Mouse (Mus musculus) midbrain, postnatal 0 days (tissue): ENCODE measurements around the gene Gm45021. TPM values are rescaled to one million over a fixed set of nuclear protein-coding genes. Genes with fewer than 3 reads are reported as not detected.

ENCODE experiments used
- ATAC-seq: fragments of 200-750 bp; cut with Nextera tagmentation; 2 replicates; pipeline ENCODE4 v1.8.0; 2017; ENCODE audit warnings: moderate number of reproducible peaks, mild to moderate bottlenecking, moderate TSS enrichment, moderate library complexity; ENCODE audit not compliant: low FRiP score
- DNase-seq: peaks from one replicate; pipeline ENCODE4 v3.0.0-alpha.2; 2015; ENCODE audit warnings: low spot score
- H3K27ac ChIP-seq: fragments of 300-500 bp; sonication (generic); 2 replicates; pipeline ENCODE4 v1.5.1; 2014; ENCODE audit warnings: low read depth, mild to moderate bottlenecking, low read length, mixed read lengths
- H3K27me3 ChIP-seq: fragments of 300-500 bp; sonication (generic); 2 replicates; pipeline ENCODE4 v1.6.1; 2014; ENCODE audit warnings: low read length, control low read depth, mixed read lengths; ENCODE audit not compliant: insufficient read depth
- H3K36me3 ChIP-seq: fragments of 300-500 bp; sonication (generic); 2 replicates; pipeline ENCODE4 v1.6.1; 2014; ENCODE audit warnings: low read length, control low read depth, mixed read lengths; ENCODE audit not compliant: insufficient read depth
- H3K4me1 ChIP-seq: fragments of 300-500 bp; sonication (generic); 2 replicates; pipeline ENCODE4 v1.6.1; 2014; ENCODE audit warnings: mild to moderate bottlenecking, control low read depth, antibody characterized with exemption, low read length, mixed read lengths; ENCODE audit not compliant: insufficient read depth
- H3K4me2 ChIP-seq: fragments of 300-500 bp; sonication (generic); 2 replicates; pipeline ENCODE4 v1.6.1; 2014; ENCODE audit warnings: low read depth, mild to moderate bottlenecking, low read length, mixed read lengths; ENCODE audit not compliant: poor library complexity, severe bottlenecking
- H3K4me3 ChIP-seq: fragments of 300-500 bp; sonication (generic); 2 replicates; pipeline ENCODE4 v1.5.1; 2014; ENCODE audit warnings: low read depth, mild to moderate bottlenecking, low read length, moderate library complexity
- H3K9ac ChIP-seq: fragments of 300-500 bp; sonication (generic); replicated peaks from 2 replicates; pipeline ENCODE4 v1.6.1; 2014; ENCODE audit warnings: mild to moderate bottlenecking, low read length, moderate library complexity, mixed read lengths; ENCODE audit not compliant: poor library complexity, severe bottlenecking
- H3K9me3 ChIP-seq: fragments of 300-500 bp; sonication (generic); 2 replicates; pipeline ENCODE4 v1.6.1; 2016; ENCODE audit warnings: low read length, control low read depth
- CTCF ChIP-seq: IDR thresholded peaks from 2 replicates; pipeline ENCODE4 v1.5.1; 2016; ENCODE audit warnings: antibody characterized with exemption, mild to moderate bottlenecking
- WGBS: fragments of 180-500 bp; shearing (Covaris S2); extraction: QIAGEN DNeasy Blood & Tissue Kit; methylation state at CpG from one replicate; pipeline ENCODE4 v1.1.7; 2014; 5-methylcytosine and 5-hydroxymethylcytosine counted together
- polyA plus RNA-seq: library from polyadenylated mRNA; unstranded; fragments of >200 nt; fragmentation: Nextera tagmentation; extraction: Ambion mirVana; gene quantifications from 2 replicates; pipeline ENCODE4 v1.2.1, GENCODE M21; 2015
- total RNA-seq: library from RNA; depleted of rRNA; stranded (reverse); fragments of >200 nt; gene quantifications from 2 replicates; pipeline ENCODE4 v1.2.3, GENCODE M21; 2014; rRNA removed

The Gm45021 gene
- total and polyA plus RNA-seq, 2 experiments from 2014 or later, result not detected

- Histone ChIP-seq H3K27ac (no peak overlapping the region), H3K36me3 (no peaks in the 10 kb centered on the region), H3K27me3 (peaks cover 5% of the 10 kb centered on the region; the same call in 1 of the 2 replicates), H3K4me1 (no peaks in the 10 kb centered on the region), H3K9me3 (no peaks in the 10 kb centered on the region), H3K4me3 (no peak overlapping the region), H3K9ac (no peak overlapping the region), H3K4me2 (no peak overlapping the region)
- WGBS, result 81% methylated on average over 4 of the region's 4 CpGs
- TF ChIP-seq CTCF, result no peak
- DNase-seq, result no peak
- ATAC-seq, result no peak
These were observed 56.9 kb downstream of the Gm45021 start for GRCm38 (mm10) chr6:48646309-48646690.

DNA sequence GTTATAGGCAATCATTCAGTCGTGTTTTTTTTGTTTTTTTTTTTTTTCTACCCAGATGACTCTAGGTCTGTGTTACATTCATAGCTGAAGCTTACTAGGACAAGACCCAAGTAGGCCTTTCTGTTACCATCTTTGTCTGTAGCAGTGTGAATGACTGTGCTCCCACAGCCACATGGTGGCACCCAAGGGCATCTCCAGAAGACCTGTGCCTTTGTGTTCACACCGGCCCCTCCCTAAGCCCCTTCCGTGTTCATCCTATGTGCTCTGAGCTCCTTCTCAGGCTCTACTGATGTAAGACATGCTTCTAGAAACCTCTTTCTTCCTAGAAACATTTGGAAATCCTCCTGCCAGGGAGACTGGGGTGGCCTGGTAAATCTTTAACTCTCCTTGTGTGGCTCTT lies 57.6 kb downstream of the Gm45021 start, which contains the start of gene Gimap8:
Gene Gimap8, plus strand, starts transcription at position 240 of the 400 bp plus-strand sequence.
- WGBS, result 41% methylated on average over 3 of the region's 3 CpGs
- H3K36me3 ChIP-seq, result no peaks in the 10 kb centered on the region
- peak; percentile 50 for DNase-seq
- no peaks in the 10 kb centered on the region for H3K9me3 ChIP-seq
- no peak within 1 kb of the TSS for H3K4me2 ChIP-seq
- TF ChIP-seq CTCF, result peak; percentile 57
- ATAC-seq, result no peak
- no peak within 1 kb of the TSS for H3K4me3 ChIP-seq
- no peaks in the 10 kb centered on the region for H3K4me1 ChIP-seq
- no peak within 1 kb of the TSS for H3K27ac ChIP-seq
- peaks cover 5% of the 10 kb centered on the region; the same call in 1 of the 2 replicates for H3K27me3 ChIP-seq
- no peak within 1 kb of the TSS; the same call in 1 of the 2 replicates for H3K9ac ChIP-seq

DNA sequence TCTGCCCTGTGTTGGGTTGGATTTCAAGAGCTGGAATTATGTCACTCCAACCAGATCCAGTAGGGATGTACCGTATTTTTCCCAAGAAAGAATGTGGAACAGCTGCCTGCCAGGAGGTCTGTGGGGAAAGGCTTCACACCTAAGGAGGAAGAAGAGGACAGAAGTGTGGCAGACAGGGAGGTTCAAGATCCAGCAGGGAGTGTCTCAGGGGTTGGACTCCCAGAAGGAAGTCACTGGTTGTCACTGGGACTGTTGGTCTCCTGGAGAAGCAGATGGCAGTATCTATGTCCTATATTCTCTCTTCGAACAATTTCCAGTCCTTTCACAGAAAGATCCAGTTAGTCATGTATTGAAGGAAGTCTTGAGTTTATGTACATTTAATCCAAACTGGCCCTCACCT lies 58.2 kb downstream of the Gm45021 start:
- DNase-seq (no peak), ATAC-seq (no peak)
- Histone ChIP-seq H3K9ac (no peak overlapping the region), H3K4me2 (no peak overlapping the region), H3K4me1 (no peaks in the 10 kb centered on the region), H3K9me3 (no peaks in the 10 kb centered on the region), H3K36me3 (no peaks in the 10 kb centered on the region), H3K27me3 (peaks cover 5% of the 10 kb centered on the region; the same call in 1 of the 2 replicates), H3K27ac (no peak overlapping the region), H3K4me3 (no peak overlapping the region)
- no peak for TF ChIP-seq CTCF
- 93% methylated on average over 2 of the region's 2 CpGs for WGBS

DNA sequence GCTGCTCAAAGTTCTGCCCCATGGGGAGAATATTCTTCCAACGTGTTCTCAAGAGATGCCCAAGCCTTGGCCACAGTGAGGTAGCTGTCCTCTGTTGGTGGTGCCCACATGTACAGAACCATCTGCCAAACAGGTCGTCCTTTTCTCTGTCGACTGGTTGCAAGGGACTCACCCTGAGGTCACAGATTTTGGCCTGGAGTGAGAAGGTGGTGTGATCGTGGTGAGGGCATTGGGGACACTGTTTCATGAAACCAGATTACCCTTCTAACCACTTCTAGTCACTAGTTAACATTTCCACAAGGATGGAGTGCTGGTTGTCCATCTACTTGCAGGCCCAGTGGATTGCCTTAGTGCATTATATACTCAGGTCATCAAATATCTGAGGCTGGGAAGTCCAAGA lies 59.4 kb downstream of the Gm45021 start:
- no peaks in the 10 kb centered on the region for H3K4me1 ChIP-seq
- peaks cover 5% of the 10 kb centered on the region; the same call in 1 of the 2 replicates for H3K27me3 ChIP-seq
- H3K4me3 ChIP-seq, result no peak overlapping the region
- TF ChIP-seq CTCF, result no peak
- H3K27ac ChIP-seq, result no peak overlapping the region
- H3K9ac ChIP-seq, result no peak overlapping the region
- DNase-seq, result no peak
- no peak overlapping the region for H3K4me2 ChIP-seq
- no peak for ATAC-seq
- WGBS, result 88% methylated on average over 4 of the region's 4 CpGs
- H3K9me3 ChIP-seq, result no peaks in the 10 kb centered on the region
- H3K36me3 ChIP-seq, result no peaks in the 10 kb centered on the region

DNA sequence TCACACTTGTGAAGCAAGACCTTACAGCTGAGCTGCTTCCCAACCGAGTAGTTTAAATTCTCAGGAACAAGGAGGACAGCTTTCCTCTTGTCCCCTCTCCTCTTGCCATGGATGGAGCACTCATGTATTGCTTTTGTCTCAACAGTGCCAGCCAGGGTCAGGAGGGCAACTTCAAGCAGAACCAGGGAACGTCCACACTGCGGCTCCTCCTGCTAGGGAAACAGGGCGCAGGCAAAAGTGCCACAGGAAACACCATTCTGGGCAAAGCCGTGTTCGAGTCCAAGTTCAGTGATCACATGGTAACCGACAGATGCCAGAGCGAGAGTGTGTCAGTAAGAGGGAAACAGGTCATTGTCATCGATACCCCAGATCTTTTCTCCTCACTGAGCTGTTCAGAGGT lies 60.6 kb downstream of the Gm45021 start:
- Histone ChIP-seq H3K4me3 (no peak overlapping the region), H3K9me3 (no peaks in the 10 kb centered on the region), H3K9ac (no peak overlapping the region), H3K36me3 (no peaks in the 10 kb centered on the region), H3K4me1 (no peaks in the 10 kb centered on the region), H3K27ac (no peak overlapping the region), H3K4me2 (no peak overlapping the region), H3K27me3 (peaks cover 5% of the 10 kb centered on the region; the same call in 1 of the 2 replicates)
- WGBS, result 90% methylated on average over 9 of the region's 9 CpGs
- DNase-seq (no peak), ATAC-seq (no peak)
- no peak for TF ChIP-seq CTCF

DNA sequence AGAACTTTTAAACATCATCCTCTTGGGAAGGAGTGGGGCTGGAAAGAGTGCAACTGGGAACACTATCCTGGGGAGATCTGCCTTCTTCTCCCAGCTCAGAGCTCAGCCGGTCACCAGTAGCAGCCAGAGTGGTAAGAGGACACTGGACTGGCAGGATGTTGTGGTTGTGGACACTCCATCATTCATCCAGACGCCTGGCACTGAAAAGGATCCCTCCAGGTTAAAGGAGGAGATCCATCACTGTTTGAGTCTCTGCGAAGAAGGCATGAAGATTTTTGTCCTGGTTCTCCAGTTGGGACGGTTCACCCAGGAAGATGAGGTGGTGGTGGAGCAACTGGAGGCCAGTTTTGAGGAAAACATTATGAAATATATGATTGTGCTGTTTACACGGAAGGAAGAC lies 69.3 kb downstream of the Gm45021 start:
- no peak overlapping the region for H3K9ac ChIP-seq
- H3K27ac ChIP-seq, result no peak overlapping the region
- DNase-seq (no peak), ATAC-seq (no peak)
- 83% methylated on average over 5 of the region's 5 CpGs for WGBS
- no peaks in the 10 kb centered on the region for H3K9me3 ChIP-seq
- no peak overlapping the region for H3K4me3 ChIP-seq
- TF ChIP-seq CTCF, result no peak
- H3K27me3 ChIP-seq, result no peaks in the 10 kb centered on the region
- no peak overlapping the region for H3K4me2 ChIP-seq
- H3K4me1 ChIP-seq, result no peaks in the 10 kb centered on the region
- H3K36me3 ChIP-seq, result no peaks in the 10 kb centered on the region

Other genes with a start within 250 kb of the Gm45021 start
- 44.0 and 44.8 TPM in 2 replicates for gene Krba1, start 194.0 kb upstream of the Gm45021 start, total RNA-seq
- 20.8 and 20.9 TPM in 2 replicates for gene Krba1, start 194.0 kb upstream of the Gm45021 start, polyA plus RNA-seq
- gene Zfp467, start 143.8 kb upstream of the Gm45021 start, total RNA-seq, result 28.0 and 43.0 TPM in 2 replicates
- 41.7 and 44.6 TPM in 2 replicates for gene Zfp467, start 143.8 kb upstream of the Gm45021 start, polyA plus RNA-seq
- 4.6 and 7.3 TPM in 2 replicates for gene Sspo, start 141.4 kb upstream of the Gm45021 start, total RNA-seq
- gene Sspo, start 141.4 kb upstream of the Gm45021 start, polyA plus RNA-seq, result 0.67 and 1.2 TPM in 2 replicates
- gene Atp6v0e2, start 52.0 kb upstream of the Gm45021 start, total RNA-seq, result 398 and 447 TPM in 2 replicates
- 497 and 556 TPM in 2 replicates for gene Atp6v0e2, start 52.0 kb upstream of the Gm45021 start, polyA plus RNA-seq
- gene Lrrc61, start 34.8 kb upstream of the Gm45021 start, total RNA-seq, result 29.4 and 82.4 TPM in 2 replicates
- gene Lrrc61, start 34.8 kb upstream of the Gm45021 start, polyA plus RNA-seq, result 21.4 and 23.3 TPM in 2 replicates
- gene Rarres2, start 16.8 kb upstream of the Gm45021 start, total RNA-seq, result 4.6 and 6.6 TPM in 2 replicates
- gene Rarres2, start 16.8 kb upstream of the Gm45021 start, polyA plus RNA-seq, result 7.4 and 10.6 TPM in 2 replicates
- gene Repin1, start 4.3 kb downstream of the Gm45021 start, total RNA-seq, result 76.5 and 91.5 TPM in 2 replicates
- gene Repin1, start 4.3 kb downstream of the Gm45021 start, polyA plus RNA-seq, result 41.2 and 42.8 TPM in 2 replicates
- gene Gm44965, start 4.3 kb downstream of the Gm45021 start, total RNA-seq, result not detected in 2 replicates
- gene Gm44965, start 4.3 kb downstream of the Gm45021 start, polyA plus RNA-seq, result 0.75 and 1.7 TPM in 2 replicates
- gene Zfp775, start 12.5 kb downstream of the Gm45021 start, total RNA-seq, result 8.6 and 9.5 TPM in 2 replicates
- gene Zfp775, start 12.5 kb downstream of the Gm45021 start, polyA plus RNA-seq, result 8.6 and 9.5 TPM in 2 replicates
- gene AI854703, start 37.2 kb downstream of the Gm45021 start, total RNA-seq, result 51.7 and 57.1 TPM in 2 replicates
- gene AI854703, start 37.2 kb downstream of the Gm45021 start, polyA plus RNA-seq, result 28.5 and 30.2 TPM in 2 replicates
- gene Gimap8, start 57.6 kb downstream of the Gm45021 start, total RNA-seq, result 0.60 and 0.76 TPM in 2 replicates
- 0.45 and 0.53 TPM in 2 replicates for gene Gimap8, start 57.6 kb downstream of the Gm45021 start, polyA plus RNA-seq
- 0.55 and 0.71 TPM in 2 replicates for gene Gimap9, start 86.5 kb downstream of the Gm45021 start, total RNA-seq
- gene Gimap9, start 86.5 kb downstream of the Gm45021 start, polyA plus RNA-seq, result 1.1 TPM in 2 replicates
- gene Gimap4, start 94.9 kb downstream of the Gm45021 start, total RNA-seq, result 0.66 and 0.77 TPM in 2 replicates
- gene Gimap4, start 94.9 kb downstream of the Gm45021 start, polyA plus RNA-seq, result 0.25 and 0.48 TPM in 2 replicates
- gene Gimap6, start 118.6 kb downstream of the Gm45021 start, total RNA-seq, result 3.0 and 6.1 TPM in 2 replicates
- gene Gimap6, start 118.6 kb downstream of the Gm45021 start, polyA plus RNA-seq, result 5.4 and 5.7 TPM in 2 replicates
- gene Gm28053, start 129.0 kb downstream of the Gm45021 start, total RNA-seq, result not detected in 2 replicates
- not detected in 2 replicates for gene Gm28053, start 129.0 kb downstream of the Gm45021 start, polyA plus RNA-seq
- gene Gimap7, start 129.0 kb downstream of the Gm45021 start, total RNA-seq, result not detected in 2 replicates
- not detected in 2 replicates for gene Gimap7, start 129.0 kb downstream of the Gm45021 start, polyA plus RNA-seq
- gene Gimap1, start 149.4 kb downstream of the Gm45021 start, total RNA-seq, result 1.6 and 2.1 TPM in 2 replicates
- gene Gimap1, start 149.4 kb downstream of the Gm45021 start, polyA plus RNA-seq, result 2.9 and 4.0 TPM in 2 replicates
- 0.33 and 0.38 TPM in 2 replicates for gene Gimap5, start 156.6 kb downstream of the Gm45021 start, total RNA-seq
- gene Gimap5, start 156.6 kb downstream of the Gm45021 start, polyA plus RNA-seq, result 1.3 and 1.4 TPM in 2 replicates
- gene Gimap3, start 181.2 kb downstream of the Gm45021 start, total RNA-seq, result not detected in 2 replicates
- gene Gimap3, start 181.2 kb downstream of the Gm45021 start, polyA plus RNA-seq, result not detected in 2 replicates